Mouse (Mus musculus) A20 (cell line): Measurements from ENCODE around the gene Dnajb1.

Experiments
- DNase-seq: peaks from one replicate; pipeline ENCODE4 v3.0.0-alpha.2; 2011; ENCODE audit warnings: low read depth, low spot score

Dnajb1 gene

GRCm38 (mm10) chr8:83656043-83656442 lies 48.0 kb downstream of the Dnajb1 start:
- DNase-seq: no peak

- DNase-seq: no peak
Observed at GRCm38 (mm10) chr8:83656484-83657246, 48.7 kb downstream of the Dnajb1 start.

- no peak for DNase-seq
Observed at GRCm38 (mm10) chr8:83660545-83660944, 52.6 kb downstream of the Dnajb1 start.

- no peak for DNase-seq
Observed at GRCm38 (mm10) chr8:83660995-83661680, 53.1 kb downstream of the Dnajb1 start.
